Mouse (Mus musculus) intestine, embryonic 14.5 days (tissue): ENCODE measurements around the gene Pnpla1. TPM values are rescaled to one million over a fixed set of nuclear protein-coding genes. Genes with fewer than 3 reads are reported as not detected.

Source experiments
- ATAC-seq: fragments of 200-750 bp; cut with Nextera tagmentation; replicated peaks from 2 replicates; pipeline ENCODE4 v1.8.0; 2017; ENCODE audit warnings: low read depth, moderate number of reproducible peaks, moderate TSS enrichment, moderate library complexity; ENCODE audit not compliant: low FRiP score, low TSS enrichment
- DNase-seq: peaks from one replicate; pipeline ENCODE4 v3.0.0-alpha.2; 2018; ENCODE audit warnings: low spot score
- H3K27ac ChIP-seq: fragments of 300-500 bp; sonication (generic); 2 replicates; pipeline ENCODE4 v1.5.1; 2014; ENCODE audit warnings: low read depth, mild to moderate bottlenecking, control low read depth
- H3K27me3 ChIP-seq: fragments of 300-500 bp; sonication (generic); replicated peaks from 2 replicates; pipeline ENCODE4 v1.6.1; 2014; ENCODE audit warnings: low read length, control low read depth; ENCODE audit not compliant: control insufficient read depth, insufficient read depth
- H3K36me3 ChIP-seq: fragments of 300-500 bp; sonication (generic); 2 replicates; pipeline ENCODE4 v1.6.1; 2014; ENCODE audit warnings: low read length, control low read depth; ENCODE audit not compliant: control insufficient read depth, insufficient read depth
- H3K4me1 ChIP-seq: fragments of 300-500 bp; sonication (generic); replicated peaks from 2 replicates; pipeline ENCODE4 v1.6.1; 2014; ENCODE audit warnings: low read length, control low read depth, mixed read lengths; ENCODE audit not compliant: control insufficient read depth, insufficient read depth
- H3K4me2 ChIP-seq: fragments of 300-500 bp; sonication (generic); 2 replicates; pipeline ENCODE4 v1.6.1; 2014; ENCODE audit warnings: low read length
- H3K4me3 ChIP-seq: fragments of 300-500 bp; sonication (generic); 2 replicates; pipeline ENCODE4 v1.5.1; 2014; ENCODE audit warnings: low read depth, low read length, control low read depth, mixed read lengths
- H3K9ac ChIP-seq: fragments of 300-500 bp; sonication (generic); 2 replicates; pipeline ENCODE4 v1.6.1; 2014; ENCODE audit warnings: mild to moderate bottlenecking, low read length
- H3K9me3 ChIP-seq: fragments of 300-500 bp; sonication (generic); 2 replicates; pipeline ENCODE4 v1.6.1; 2016; ENCODE audit warnings: low read length, control low read depth; ENCODE audit not compliant: control insufficient read depth
- WGBS: fragments of 180-500 bp; shearing (Covaris S2); extraction: QIAGEN DNeasy Blood & Tissue Kit; methylation state at CpG from one replicate; pipeline ENCODE4 v1.1.7; 2014; 5-methylcytosine and 5-hydroxymethylcytosine counted together
- polyA plus RNA-seq: library from polyadenylated mRNA; unstranded; fragments of >200 nt; fragmentation: Nextera tagmentation; extraction: Ambion mirVana; gene quantifications from 2 replicates; pipeline ENCODE4 v1.2.1, GENCODE M21; 2014

Gene Pnpla1
- polyA plus RNA-seq, 1 experiment from 2014 or later: 0.76 TPM

DNA sequence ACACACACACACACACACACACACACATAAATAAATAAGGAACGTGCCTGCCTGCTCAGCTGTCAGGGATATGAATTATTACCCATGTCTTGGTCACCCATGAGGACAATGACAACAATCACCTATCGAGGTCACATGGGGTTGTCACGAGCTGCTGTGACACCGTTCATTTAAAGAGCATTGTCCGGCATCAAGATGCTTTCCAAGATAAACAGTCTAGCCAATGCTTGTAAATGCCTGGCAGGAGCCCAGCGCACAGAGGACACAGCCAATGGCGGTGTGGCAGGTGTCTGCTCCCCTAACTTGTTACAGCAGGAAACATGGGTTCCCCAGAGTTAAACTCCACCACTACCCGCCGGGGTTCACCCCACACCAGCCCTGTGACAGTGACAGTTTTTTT is 69.8 kb downstream of the Pnpla1 start:
- Histone ChIP-seq H3K9ac (no peak overlapping the region), H3K4me2 (no peak overlapping the region), H3K36me3 (no peaks in the 10 kb centered on the region), H3K27me3 (no peaks in the 10 kb centered on the region), H3K4me3 (no peak overlapping the region), H3K4me1 (peaks cover 13% of the 10 kb centered on the region; the same call in 1 of the 2 replicates), H3K9me3 (no peaks in the 10 kb centered on the region), H3K27ac (no peak overlapping the region)
- 76% methylated on average over 9 of the region's 9 CpGs for WGBS
- DNase-seq (no peak), ATAC-seq (no peak)

DNA sequence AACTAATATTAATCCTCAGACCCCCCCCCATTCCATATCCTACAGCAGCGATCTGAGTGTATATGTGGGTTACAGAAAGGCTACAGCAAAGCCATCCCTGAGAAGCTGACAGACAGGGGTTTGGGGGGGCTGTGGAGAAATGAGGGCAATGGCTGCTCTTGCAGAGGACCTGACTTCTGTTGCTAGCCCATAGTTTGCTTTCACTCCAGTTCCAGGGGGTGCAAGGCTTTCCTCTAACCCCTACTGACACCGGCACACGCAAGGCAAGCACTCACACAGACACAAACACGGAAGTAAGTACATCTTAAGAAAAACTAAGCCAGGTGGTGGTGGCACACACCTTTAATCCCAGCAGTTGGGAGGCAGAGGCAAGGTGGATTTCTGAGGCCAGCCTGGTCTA is 71.2 kb downstream of the Pnpla1 start:
- no peak overlapping the region for H3K4me2 ChIP-seq
- DNase-seq: no peak
- no peaks in the 10 kb centered on the region for H3K27me3 ChIP-seq
- WGBS: 91% methylated on average over 4 of the region's 4 CpGs
- no peaks in the 10 kb centered on the region for H3K36me3 ChIP-seq
- no peaks in the 10 kb centered on the region for H3K9me3 ChIP-seq
- H3K4me1 ChIP-seq: peaks cover 15% of the 10 kb centered on the region; the same call in 1 of the 2 replicates
- no peak overlapping the region for H3K9ac ChIP-seq
- ATAC-seq: no peak
- no peak overlapping the region for H3K4me3 ChIP-seq
- H3K27ac ChIP-seq: no peak overlapping the region

DNA sequence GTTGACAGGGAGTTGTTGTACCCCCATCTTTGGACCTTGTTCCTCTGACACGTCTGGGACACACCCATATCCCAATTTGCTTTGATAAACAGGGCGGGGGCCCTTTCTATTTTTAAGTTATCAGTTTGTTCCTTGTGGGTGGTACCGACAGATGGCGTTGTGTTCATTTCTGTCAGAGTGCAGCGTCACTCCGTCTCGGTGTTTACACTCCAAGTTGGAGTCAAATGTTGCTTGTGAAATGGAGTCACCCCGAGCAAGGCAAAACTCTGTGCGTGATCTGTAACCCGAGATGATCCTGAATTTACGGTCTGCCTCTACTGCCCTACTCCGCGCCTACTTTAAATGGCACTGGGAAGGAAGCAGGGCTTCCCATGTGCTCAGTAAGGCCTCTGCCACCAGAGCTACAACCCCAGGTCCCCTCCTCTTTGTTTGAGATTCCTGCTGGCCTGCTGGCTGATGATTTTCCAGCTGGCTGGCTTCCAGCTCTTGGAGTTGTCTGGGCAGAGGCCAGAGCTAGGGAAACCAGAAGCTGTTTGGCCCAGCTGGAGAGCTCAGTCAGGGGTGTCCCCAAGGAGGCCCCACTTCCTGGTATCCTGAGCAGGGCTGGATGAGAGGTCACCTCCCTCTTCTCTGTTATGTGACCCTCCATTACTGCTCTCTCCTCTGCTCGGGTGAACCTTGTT is 72.3 kb downstream of the Pnpla1 start:
- peak; percentile 94 for DNase-seq

DNA sequence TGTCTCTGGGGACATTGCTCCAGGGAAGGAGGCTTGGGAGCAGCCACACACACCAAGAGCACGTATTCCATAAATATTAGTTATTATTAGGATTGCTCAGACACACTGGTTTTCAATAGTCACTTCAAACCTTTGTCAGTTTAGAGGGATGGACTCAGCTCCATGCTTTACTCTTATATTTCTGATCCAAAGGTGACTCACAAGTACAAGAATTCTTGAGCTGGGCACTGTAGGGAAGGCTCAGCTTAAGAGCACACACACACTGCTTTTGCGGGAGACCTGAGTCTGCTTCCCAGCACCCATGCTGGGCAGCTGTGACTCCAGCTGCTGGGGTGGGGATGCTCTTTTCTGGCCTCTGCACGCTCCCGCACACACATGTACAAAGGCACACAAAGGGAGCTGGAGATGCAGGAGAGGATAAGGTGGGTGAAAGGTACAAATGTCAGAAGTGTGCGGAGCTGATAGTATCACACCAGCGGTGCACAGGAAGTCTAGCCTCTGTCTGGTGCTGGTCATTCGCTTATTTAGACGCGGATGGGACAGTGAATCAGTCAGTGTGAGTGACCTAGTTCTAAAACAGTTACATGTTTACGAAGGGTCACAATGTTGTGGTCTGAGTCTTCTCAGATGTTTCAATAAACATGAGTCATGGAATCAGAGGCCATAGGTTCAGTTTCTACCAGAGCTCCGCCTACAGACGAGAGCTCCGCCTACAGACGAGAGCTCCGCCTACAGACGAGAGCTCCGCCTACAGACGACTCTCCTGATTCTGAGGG is 73.4 kb downstream of the Pnpla1 start:
- WGBS: 87% methylated on average over 18 of the region's 18 CpGs

More for the DNA sequence above, 72.3 kb downstream of the Pnpla1 start:
- Histone ChIP-seq H3K9ac (no peak overlapping the region), H3K27me3 (no peaks in the 10 kb centered on the region), H3K4me3 (no peak overlapping the region), H3K4me2 (peak overlapping the region; percentile 36), H3K36me3 (no peaks in the 10 kb centered on the region), H3K27ac (peak overlapping the region; percentile 90), H3K9me3 (no peaks in the 10 kb centered on the region), H3K4me1 (peaks cover 15% of the 10 kb centered on the region; the same call in 1 of the 2 replicates)
- 9% methylated on average over 14 of the region's 14 CpGs for WGBS
- peak; percentile 82 for ATAC-seq

DNA sequence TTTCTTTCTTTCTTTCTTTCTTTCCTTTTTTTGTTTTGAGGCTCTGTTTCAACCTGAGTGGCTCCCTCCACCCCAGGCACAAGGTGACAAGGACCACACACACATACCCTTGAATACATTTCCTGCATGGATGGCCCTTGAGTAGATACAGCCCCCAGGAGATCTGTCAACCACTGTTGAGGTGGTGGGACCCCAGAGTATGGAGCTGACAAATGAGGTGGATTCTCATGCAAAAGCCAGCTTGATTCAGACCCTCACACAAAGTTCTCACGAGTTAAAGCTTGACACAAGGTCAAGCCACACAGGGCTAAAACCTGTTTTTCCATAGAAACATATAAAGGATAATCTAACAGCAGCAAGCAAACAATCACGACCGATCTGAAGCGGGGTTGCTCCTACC is 74.1 kb downstream of the Pnpla1 start:
- Histone ChIP-seq H3K4me2 (no peak overlapping the region), H3K27ac (no peak overlapping the region), H3K4me3 (no peak overlapping the region), H3K27me3 (no peaks in the 10 kb centered on the region), H3K9me3 (no peaks in the 10 kb centered on the region), H3K36me3 (no peaks in the 10 kb centered on the region), H3K4me1 (peaks cover 15% of the 10 kb centered on the region; the same call in 1 of the 2 replicates), H3K9ac (no peak overlapping the region)
- 87% methylated on average over 4 of the region's 4 CpGs for WGBS
- no peak for ATAC-seq
- DNase-seq: no peak

More for the DNA sequence above, 73.4 kb downstream of the Pnpla1 start:
- Histone ChIP-seq H3K4me1 (peaks cover 15% of the 10 kb centered on the region; the same call in 1 of the 2 replicates), H3K4me2 (no peak overlapping the region), H3K36me3 (no peaks in the 10 kb centered on the region), H3K27ac (peak overlapping the region; percentile 90), H3K9ac (no peak overlapping the region), H3K4me3 (no peak overlapping the region), H3K9me3 (no peaks in the 10 kb centered on the region), H3K27me3 (no peaks in the 10 kb centered on the region)
- DNase-seq: no peak
- no peak for ATAC-seq

DNA sequence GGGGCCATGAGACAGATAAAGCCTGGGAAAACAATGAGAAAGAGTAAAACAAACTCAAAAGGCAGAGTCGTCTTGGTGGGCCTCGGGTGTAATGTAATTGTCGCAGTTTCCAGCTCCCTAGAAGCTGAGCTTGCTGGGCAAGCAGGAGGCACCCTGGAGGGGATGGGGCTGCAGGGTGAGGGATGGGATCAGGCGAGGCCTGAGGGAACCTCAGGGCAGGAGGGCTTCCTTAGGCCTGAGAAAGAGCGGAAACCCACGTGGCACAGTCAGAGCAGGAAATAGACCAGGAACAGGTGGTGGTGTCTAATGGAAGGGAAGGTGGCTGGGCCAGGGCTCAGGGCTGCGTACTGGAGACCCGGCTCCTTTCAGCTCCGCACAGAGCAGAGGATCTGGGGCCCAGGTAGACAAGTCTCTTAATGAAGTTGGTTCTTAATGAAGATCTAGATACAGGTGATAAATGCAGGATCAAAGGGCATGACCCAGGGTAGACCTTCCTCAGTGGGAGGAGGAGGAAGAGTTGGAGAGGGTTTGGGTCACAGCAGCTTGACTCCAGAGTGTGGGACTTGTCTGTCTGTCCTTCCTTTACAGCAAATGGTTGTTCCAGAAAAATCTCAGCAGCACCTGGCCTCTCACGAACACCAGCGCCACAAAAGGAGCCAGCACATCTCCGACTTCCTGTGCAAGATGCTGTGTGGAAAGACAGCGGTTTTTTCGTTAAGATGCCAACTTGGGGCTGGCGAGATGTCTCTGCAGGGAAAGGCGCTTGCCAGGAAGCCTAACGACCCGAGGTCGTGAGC is 76.1 kb downstream of the Pnpla1 start:
- H3K9ac ChIP-seq: no peak overlapping the region
- WGBS: 73% methylated on average over 19 of the region's 19 CpGs
- ATAC-seq: no peak
- no peak for DNase-seq
- H3K36me3 ChIP-seq: no peaks in the 10 kb centered on the region
- H3K9me3 ChIP-seq: no peaks in the 10 kb centered on the region
- H3K4me3 ChIP-seq: no peak overlapping the region
- no peaks in the 10 kb centered on the region for H3K27me3 ChIP-seq
- H3K27ac ChIP-seq: no peak overlapping the region
- peaks cover 15% of the 10 kb centered on the region; the same call in 1 of the 2 replicates for H3K4me1 ChIP-seq
- no peak overlapping the region for H3K4me2 ChIP-seq

DNA sequence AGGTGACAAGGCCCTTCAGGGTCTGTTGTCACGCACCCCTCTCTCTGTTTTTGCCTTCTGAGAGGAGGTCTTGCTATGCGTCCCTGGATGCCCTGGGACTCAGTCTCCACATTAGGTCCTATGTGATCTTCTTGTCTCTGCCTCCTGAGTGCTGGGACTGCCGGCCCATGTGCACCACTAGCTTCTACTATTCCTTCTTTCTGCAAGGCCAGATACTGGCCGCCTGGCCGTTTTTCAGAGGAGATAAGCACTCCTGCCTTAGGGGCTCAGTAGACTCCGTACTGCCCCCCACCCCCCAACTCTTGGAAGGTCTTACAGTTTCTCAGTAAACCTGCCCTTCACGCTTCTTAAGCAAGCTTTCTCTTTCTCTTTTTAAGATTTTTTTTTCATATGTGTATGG is 77.9 kb downstream of the Pnpla1 start:
- DNase-seq (no peak), ATAC-seq (no peak)
- Histone ChIP-seq H3K36me3 (no peaks in the 10 kb centered on the region), H3K9me3 (no peaks in the 10 kb centered on the region), H3K9ac (no peak overlapping the region), H3K27ac (no peak overlapping the region), H3K4me3 (no peak overlapping the region), H3K4me2 (no peak overlapping the region), H3K27me3 (no peaks in the 10 kb centered on the region), H3K4me1 (0 out of 2 replicates have a peak, but pooled peaks cover 2% of the 10 kb centered on the region)
- 88% methylated on average over 7 of the region's 7 CpGs for WGBS

DNA sequence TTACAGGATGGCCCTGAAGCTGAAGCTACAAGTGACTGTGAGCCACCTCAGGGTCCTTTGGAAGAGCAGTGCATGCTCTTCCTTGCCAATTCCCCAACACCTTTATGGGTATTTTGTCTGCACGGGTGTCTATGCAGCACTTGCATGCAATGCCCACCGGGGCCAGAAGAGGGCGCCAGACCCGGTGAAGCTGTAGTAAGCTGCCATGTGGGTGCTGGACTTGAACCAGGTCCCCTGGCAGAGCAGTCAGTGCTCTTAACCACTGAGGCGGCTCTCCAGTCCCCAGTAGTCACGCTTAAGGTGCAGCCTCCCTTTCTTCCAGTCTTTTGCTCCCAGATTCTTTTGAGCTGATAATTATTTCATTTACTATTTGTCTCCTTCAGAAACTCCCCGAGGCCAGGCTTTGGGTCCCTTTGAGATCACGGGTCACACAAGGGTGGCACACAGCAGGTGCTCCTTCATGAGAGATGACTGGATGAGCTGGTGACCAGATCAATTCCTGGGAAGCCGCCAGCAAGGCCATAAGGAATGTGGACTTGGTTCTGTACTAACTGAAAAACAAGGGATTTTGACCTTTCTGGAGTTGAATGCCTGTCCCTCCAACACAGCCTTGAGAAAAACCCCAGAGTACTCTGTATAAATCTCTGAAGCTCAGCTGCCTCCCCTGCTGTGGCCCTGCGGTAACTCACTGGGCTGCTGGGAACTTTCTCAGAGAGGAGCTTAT is 78.6 kb downstream of the Pnpla1 start:
- Histone ChIP-seq H3K36me3 (no peaks in the 10 kb centered on the region), H3K4me3 (no peak overlapping the region), H3K9me3 (no peaks in the 10 kb centered on the region), H3K27me3 (no peaks in the 10 kb centered on the region), H3K4me2 (no peak overlapping the region), H3K4me1 (0 out of 2 replicates have a peak, but pooled peaks cover 2% of the 10 kb centered on the region), H3K9ac (no peak overlapping the region), H3K27ac (no peak overlapping the region)
- no peak for ATAC-seq
- 84% methylated on average over 10 of the region's 10 CpGs for WGBS
- no peak for DNase-seq
